Mouse (Mus musculus): ENCODE measurements around the gene Cbln3. TPM values are rescaled to one million over a fixed set of nuclear protein-coding genes. Genes with fewer than 3 reads are reported as not detected.

Cbln3 gene
- polyA plus RNA-seq, 1 experiment from 2014 or later = 0.20 TPM

DNA sequence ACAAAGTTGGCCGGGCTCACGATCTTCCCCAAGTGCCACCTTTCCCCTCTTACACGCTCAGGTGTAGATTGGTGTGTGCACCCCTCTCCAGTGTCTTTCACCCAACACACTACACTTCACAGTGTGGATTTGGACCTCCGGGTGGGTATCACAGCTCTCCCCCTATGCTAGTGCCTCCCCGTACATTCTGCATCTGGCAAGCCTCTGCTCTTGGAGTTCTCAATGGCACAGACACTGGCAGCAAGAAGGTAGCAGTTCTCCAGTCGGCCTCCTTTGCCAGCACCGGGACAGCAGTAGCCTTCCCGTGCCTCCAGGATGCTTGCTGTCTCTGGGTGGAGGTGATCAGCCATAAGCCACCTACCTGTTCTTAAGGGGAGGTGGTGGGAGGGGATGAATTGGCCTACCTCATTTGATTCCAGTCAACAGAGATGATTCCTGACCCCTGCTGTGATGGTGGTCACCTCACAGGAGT lies 10.9 kb downstream of the Cbln3 start:
- H3K4me1 ChIP-seq (ENCODE audit: control insufficient read depth, insufficient read depth, low read length) = no peaks in the 10 kb centered on the region
- H3K36me3 ChIP-seq (ENCODE audit: control insufficient read depth, insufficient read depth, low read length) = peaks cover 49% of the 10 kb centered on the region
- H3K4me3 ChIP-seq (replicated peaks; ENCODE audit: low read depth, low read length) = no peak overlapping the region
- DNase-seq = no peak
- H3K4me2 ChIP-seq (ENCODE audit: low read length) = no peak overlapping the region
- no peaks in the 10 kb centered on the region for H3K27me3 ChIP-seq (ENCODE audit: control insufficient read depth, insufficient read depth, low read length)
- no peak overlapping the region for H3K9ac ChIP-seq (replicated peaks; ENCODE audit: low read length)
- no peaks in the 10 kb centered on the region for H3K9me3 ChIP-seq (ENCODE audit: control insufficient read depth, low read length)
- H3K27ac ChIP-seq (replicated peaks; ENCODE audit: low read depth, low read length) = no peak overlapping the region; the same call in 1 of the 2 replicates
- ATAC-seq (ENCODE audit: low FRiP score, low TSS enrichment) = no peak
- 87% methylated on average over 8 of the region's 8 CpGs for WGBS

DNA sequence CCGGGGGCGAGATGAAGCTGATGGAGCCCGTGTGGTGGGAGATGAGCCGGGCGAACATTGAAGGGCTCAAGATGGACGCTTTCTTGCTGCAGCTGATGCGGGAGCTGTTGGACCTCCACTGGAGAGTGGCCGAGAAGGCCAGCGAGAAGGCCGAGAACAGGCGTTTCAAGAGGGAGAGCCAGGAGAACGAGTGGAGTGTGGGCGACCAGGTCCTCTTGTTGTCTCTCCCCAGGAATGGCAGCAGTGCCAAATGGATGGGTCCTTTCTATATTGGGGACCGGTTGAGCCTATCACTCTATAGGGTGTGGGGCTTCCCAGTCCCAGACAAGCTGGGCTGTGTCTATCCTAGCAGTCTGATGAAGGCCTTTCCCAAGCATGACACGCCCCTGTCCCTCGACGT lies 11.6 kb downstream of the Cbln3 start:
- Histone ChIP-seq H3K4me1 (ENCODE audit: control insufficient read depth, insufficient read depth, low read length) (no peaks in the 10 kb centered on the region), H3K4me2 (ENCODE audit: low read length) (no peak overlapping the region), H3K27me3 (ENCODE audit: control insufficient read depth, insufficient read depth, low read length) (no peaks in the 10 kb centered on the region), H3K36me3 (ENCODE audit: control insufficient read depth, insufficient read depth, low read length) (peaks cover 56% of the 10 kb centered on the region), H3K9ac (replicated peaks; ENCODE audit: low read length) (no peak overlapping the region), H3K9me3 (ENCODE audit: control insufficient read depth, low read length) (no peaks in the 10 kb centered on the region), H3K4me3 (replicated peaks; ENCODE audit: low read depth, low read length) (no peak overlapping the region), H3K27ac (replicated peaks; ENCODE audit: low read depth, low read length) (no peak overlapping the region)
- DNase-seq = no peak
- WGBS = 91% methylated on average over 17 of the region's 17 CpGs
- 0 out of 2 replicates have a peak, but pooled peaks have one; percentile 25 for ATAC-seq (ENCODE audit: low FRiP score, low TSS enrichment)

DNA sequence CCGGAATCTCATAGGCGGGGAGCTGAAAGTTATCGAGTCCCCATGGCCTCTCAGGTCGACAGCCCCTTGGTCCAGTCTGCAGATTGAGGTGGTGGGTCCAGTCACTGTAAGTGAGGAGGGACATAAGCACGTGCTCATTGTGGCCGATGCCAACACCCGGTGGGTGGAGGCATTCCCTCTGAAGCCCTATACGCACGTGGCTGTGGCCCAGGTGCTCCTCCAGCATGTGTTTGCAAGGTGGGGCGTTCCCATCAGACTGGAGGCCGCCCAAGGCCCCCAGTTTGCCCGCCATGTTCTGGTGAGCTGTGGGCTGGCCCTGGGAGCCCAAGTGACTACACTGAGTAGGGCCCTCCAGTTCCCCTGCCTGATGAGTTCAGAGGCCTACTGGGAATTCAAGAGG lies 12.2 kb downstream of the Cbln3 start:
- Histone ChIP-seq H3K4me3 (replicated peaks; ENCODE audit: low read depth, low read length) (no peak overlapping the region), H3K27me3 (ENCODE audit: control insufficient read depth, insufficient read depth, low read length) (no peaks in the 10 kb centered on the region), H3K27ac (replicated peaks; ENCODE audit: low read depth, low read length) (no peak overlapping the region), H3K9me3 (ENCODE audit: control insufficient read depth, low read length) (no peaks in the 10 kb centered on the region), H3K4me1 (ENCODE audit: control insufficient read depth, insufficient read depth, low read length) (no peaks in the 10 kb centered on the region), H3K4me2 (ENCODE audit: low read length) (no peak overlapping the region), H3K36me3 (ENCODE audit: control insufficient read depth, insufficient read depth, low read length) (peaks cover 57% of the 10 kb centered on the region), H3K9ac (replicated peaks; ENCODE audit: low read length) (no peak overlapping the region)
- ATAC-seq (ENCODE audit: low FRiP score, low TSS enrichment) (no peak), DNase-seq (no peak)
- WGBS = 89% methylated on average over 12 of the region's 12 CpGs

DNA sequence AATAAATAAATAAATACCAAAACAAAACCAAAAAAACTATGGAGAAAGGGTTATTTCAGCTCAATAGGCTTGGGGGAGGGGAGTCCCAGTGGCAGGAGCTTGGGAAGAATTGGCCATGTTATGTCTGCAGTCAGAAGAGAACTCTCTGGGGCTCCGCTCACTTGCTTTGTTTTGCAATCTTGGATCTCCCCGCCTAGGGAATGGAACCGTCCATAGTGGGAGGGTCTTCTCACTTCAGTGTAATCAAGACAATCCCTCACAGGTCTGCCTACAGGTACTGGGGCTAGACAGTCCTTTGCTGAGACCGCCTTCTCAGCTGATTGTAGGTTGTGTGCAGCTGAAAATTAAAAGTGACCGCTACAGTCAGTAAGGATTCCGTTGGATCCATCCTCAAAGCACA lies 14.7 kb downstream of the Cbln3 start:
- H3K4me1 ChIP-seq (ENCODE audit: control insufficient read depth, insufficient read depth, low read length) = no peaks in the 10 kb centered on the region
- H3K9ac ChIP-seq (replicated peaks; ENCODE audit: low read length) = no peak overlapping the region
- ATAC-seq (ENCODE audit: low FRiP score, low TSS enrichment) = no peak
- 97% methylated on average over 6 of the region's 6 CpGs for WGBS
- no peak overlapping the region for H3K27ac ChIP-seq (replicated peaks; ENCODE audit: low read depth, low read length)
- no peak for DNase-seq
- H3K9me3 ChIP-seq (ENCODE audit: control insufficient read depth, low read length) = no peaks in the 10 kb centered on the region
- peaks cover 81% of the 10 kb centered on the region for H3K36me3 ChIP-seq (ENCODE audit: control insufficient read depth, insufficient read depth, low read length)
- no peak overlapping the region for H3K4me2 ChIP-seq (ENCODE audit: low read length)
- H3K27me3 ChIP-seq (ENCODE audit: control insufficient read depth, insufficient read depth, low read length) = no peaks in the 10 kb centered on the region
- no peak overlapping the region for H3K4me3 ChIP-seq (replicated peaks; ENCODE audit: low read depth, low read length)

DNA sequence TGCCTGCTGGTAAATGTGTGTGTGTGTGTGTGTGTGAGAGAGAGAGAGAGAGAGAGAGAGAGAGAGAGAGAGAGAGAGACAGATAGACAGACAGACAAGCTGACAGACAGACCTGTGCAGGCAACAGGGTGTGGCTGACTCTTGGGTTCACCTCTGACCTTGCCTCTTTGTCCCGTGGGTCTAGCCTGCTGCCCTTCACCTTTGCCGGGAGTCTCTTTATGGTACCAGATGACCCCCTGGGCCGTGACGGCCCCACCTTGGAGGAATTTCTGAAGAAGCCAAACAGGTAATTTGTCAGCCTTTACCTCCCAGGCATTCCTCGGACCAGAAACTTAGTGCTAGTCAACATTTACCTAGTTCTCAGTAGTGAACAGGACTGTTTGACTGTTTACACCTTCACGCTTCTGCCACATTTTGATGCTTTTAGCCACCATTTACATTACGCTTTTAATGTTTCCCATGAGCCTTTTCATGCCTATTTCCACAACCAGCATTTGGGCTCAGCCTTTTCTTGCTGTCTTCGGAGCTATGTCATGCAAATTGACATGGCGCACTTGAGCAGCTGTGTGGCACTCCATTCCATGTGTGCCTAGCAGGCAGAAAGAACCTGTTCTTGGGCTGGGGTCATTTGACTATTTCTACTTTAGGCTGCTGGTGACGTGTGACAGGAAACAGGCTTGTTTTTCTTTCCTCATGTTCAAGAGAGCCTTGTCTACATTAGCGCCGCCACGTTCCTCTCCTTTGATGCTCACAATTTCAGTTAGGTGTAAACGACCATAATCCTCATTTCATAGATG lies 15.8 kb downstream of the Cbln3 start:
- Histone ChIP-seq H3K36me3 (ENCODE audit: control insufficient read depth, insufficient read depth, low read length) (peaks cover 89% of the 10 kb centered on the region), H3K27ac (replicated peaks; ENCODE audit: low read depth, low read length) (no peak overlapping the region), H3K4me2 (ENCODE audit: low read length) (no peak overlapping the region), H3K4me3 (replicated peaks; ENCODE audit: low read depth, low read length) (no peak overlapping the region), H3K27me3 (ENCODE audit: control insufficient read depth, insufficient read depth, low read length) (no peaks in the 10 kb centered on the region), H3K4me1 (ENCODE audit: control insufficient read depth, insufficient read depth, low read length) (no peaks in the 10 kb centered on the region), H3K9me3 (ENCODE audit: control insufficient read depth, low read length) (no peaks in the 10 kb centered on the region), H3K9ac (replicated peaks; ENCODE audit: low read length) (no peak overlapping the region)
- DNase-seq (no peak), ATAC-seq (ENCODE audit: low FRiP score, low TSS enrichment) (no peak)
- WGBS = 90% methylated on average over 14 of the region's 14 CpGs

DNA sequence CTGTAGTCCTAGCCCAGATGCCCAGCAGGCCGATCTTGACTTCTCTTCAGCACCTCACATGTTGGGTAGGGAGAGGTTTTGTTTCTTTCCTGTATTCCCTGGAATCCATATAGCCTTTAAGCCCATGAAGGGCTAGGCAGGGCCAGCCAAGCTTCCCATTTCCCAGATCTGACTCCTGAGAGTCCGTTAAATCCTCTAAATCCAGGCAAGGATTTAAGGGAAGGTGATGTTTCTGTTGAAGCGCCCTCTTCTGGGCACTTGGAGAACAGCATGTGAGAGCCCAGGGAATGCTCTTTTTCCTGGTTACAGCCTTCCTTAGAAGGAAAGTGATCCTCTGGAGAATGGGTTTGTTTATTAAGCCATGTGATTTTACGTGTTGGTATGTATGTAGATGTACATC lies 17.2 kb downstream of the Cbln3 start:
- no peak overlapping the region for H3K9ac ChIP-seq (replicated peaks; ENCODE audit: low read length)
- H3K4me1 ChIP-seq (ENCODE audit: control insufficient read depth, insufficient read depth, low read length) = no peaks in the 10 kb centered on the region
- H3K36me3 ChIP-seq (ENCODE audit: control insufficient read depth, insufficient read depth, low read length) = peaks cover 75% of the 10 kb centered on the region
- H3K9me3 ChIP-seq (ENCODE audit: control insufficient read depth, low read length) = no peaks in the 10 kb centered on the region
- ATAC-seq (ENCODE audit: low FRiP score, low TSS enrichment) (no peak), DNase-seq (peak; percentile 77)
- no peak overlapping the region for H3K4me3 ChIP-seq (replicated peaks; ENCODE audit: low read depth, low read length)
- no peak overlapping the region for H3K4me2 ChIP-seq (ENCODE audit: low read length)
- WGBS = 31% methylated on average over 4 of the region's 4 CpGs
- H3K27ac ChIP-seq (replicated peaks; ENCODE audit: low read depth, low read length) = no peak overlapping the region
- no peaks in the 10 kb centered on the region for H3K27me3 ChIP-seq (ENCODE audit: control insufficient read depth, insufficient read depth, low read length)

DNA sequence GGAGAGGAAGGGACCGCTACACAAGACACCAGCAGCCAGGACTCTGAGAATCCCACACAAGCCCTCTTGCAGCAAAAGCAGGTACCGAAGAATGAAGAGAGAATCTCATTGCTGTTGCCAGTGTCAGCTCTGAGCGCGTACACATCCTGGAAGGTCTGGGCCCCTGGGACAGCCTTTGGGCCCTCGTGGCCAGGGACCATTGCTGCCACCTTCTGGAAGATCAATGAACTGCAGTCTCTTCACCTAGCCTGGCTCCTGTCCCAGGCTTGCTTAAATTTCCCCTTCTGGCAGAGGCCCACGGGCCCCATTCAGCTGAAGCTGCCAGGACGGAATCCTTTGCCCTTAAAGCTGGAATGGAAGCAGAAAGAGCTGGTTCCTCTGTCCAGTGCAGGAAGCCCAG lies 20.4 kb downstream of the Cbln3 start:
- ATAC-seq (ENCODE audit: low FRiP score, low TSS enrichment) (peak; percentile 55; the same call in 1 of the 2 replicates), DNase-seq (peak; percentile 83)
- 0 out of 2 replicates have a peak, but pooled peaks cover 5% of the 10 kb centered on the region for H3K4me1 ChIP-seq (ENCODE audit: control insufficient read depth, insufficient read depth, low read length)
- H3K4me2 ChIP-seq (ENCODE audit: low read length) = no peak overlapping the region
- WGBS = 25% methylated on average over 7 of the region's 7 CpGs
- H3K36me3 ChIP-seq (ENCODE audit: control insufficient read depth, insufficient read depth, low read length) = peaks cover 45% of the 10 kb centered on the region
- no peak overlapping the region for H3K9ac ChIP-seq (replicated peaks; ENCODE audit: low read length)
- no peak overlapping the region for H3K27ac ChIP-seq (replicated peaks; ENCODE audit: low read depth, low read length)
- H3K27me3 ChIP-seq (ENCODE audit: control insufficient read depth, insufficient read depth, low read length) = no peaks in the 10 kb centered on the region
- no peak overlapping the region for H3K4me3 ChIP-seq (replicated peaks; ENCODE audit: low read depth, low read length)
- H3K9me3 ChIP-seq (ENCODE audit: control insufficient read depth, low read length) = no peaks in the 10 kb centered on the region

DNA sequence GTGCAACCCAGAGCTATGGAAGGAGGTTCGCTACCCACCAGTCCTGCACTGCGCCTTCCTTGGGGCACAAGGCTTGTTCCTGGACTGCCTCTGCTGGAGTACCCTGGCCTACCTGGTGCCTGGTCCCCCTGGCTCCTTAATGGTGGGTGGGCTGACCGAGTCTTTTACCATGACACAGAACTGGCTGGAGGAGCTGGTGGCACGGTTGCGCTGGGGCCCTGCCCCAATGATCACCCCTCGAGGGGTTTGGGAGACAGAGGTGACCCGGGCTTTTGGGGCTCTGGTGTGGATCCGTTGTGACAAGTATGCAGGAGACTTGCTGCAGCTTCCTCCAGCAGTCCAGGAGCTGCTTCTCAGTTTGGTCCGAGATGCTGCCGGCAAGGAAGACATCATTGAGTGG lies 21.2 kb downstream of the Cbln3 start:
- H3K36me3 ChIP-seq (ENCODE audit: control insufficient read depth, insufficient read depth, low read length) = peaks cover 37% of the 10 kb centered on the region
- H3K9ac ChIP-seq (replicated peaks; ENCODE audit: low read length) = no peak overlapping the region
- DNase-seq = no peak
- no peak for ATAC-seq (ENCODE audit: low FRiP score, low TSS enrichment)
- H3K9me3 ChIP-seq (ENCODE audit: control insufficient read depth, low read length) = no peaks in the 10 kb centered on the region
- H3K4me3 ChIP-seq (replicated peaks; ENCODE audit: low read depth, low read length) = no peak overlapping the region
- no peaks in the 10 kb centered on the region for H3K27me3 ChIP-seq (ENCODE audit: control insufficient read depth, insufficient read depth, low read length)
- no peak overlapping the region for H3K4me2 ChIP-seq (ENCODE audit: low read length)
- WGBS = 95% methylated on average over 10 of the region's 10 CpGs
- H3K4me1 ChIP-seq (ENCODE audit: control insufficient read depth, insufficient read depth, low read length) = peaks cover 7% of the 10 kb centered on the region; the same call in 1 of the 2 replicates
- no peak overlapping the region for H3K27ac ChIP-seq (replicated peaks; ENCODE audit: low read depth, low read length)

DNA sequence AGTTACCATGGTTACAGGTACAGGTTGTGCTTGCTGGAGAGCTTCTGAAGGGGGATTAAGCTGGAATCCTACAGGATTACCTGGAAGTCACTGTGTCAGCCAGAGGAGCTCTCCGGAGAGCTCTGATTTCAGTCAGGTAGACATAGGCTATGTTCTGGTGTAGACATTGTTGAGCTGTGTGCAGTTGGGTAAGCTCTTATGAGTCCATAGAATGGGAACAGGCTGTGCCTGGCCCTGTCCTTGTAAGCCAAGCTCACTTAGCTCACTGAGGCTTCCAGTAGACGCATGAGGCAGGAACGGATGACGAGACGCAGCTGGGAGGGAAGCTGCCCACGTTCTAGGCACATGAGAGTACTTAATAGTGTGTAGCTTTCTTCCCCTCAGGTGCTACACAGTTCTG lies 22.0 kb downstream of the Cbln3 start:
- no peak for DNase-seq
- peaks cover 15% of the 10 kb centered on the region; the same call in 1 of the 2 replicates for H3K4me1 ChIP-seq (ENCODE audit: control insufficient read depth, insufficient read depth, low read length)
- H3K4me2 ChIP-seq (ENCODE audit: low read length) = no peak overlapping the region
- H3K27me3 ChIP-seq (ENCODE audit: control insufficient read depth, insufficient read depth, low read length) = no peaks in the 10 kb centered on the region
- ATAC-seq (ENCODE audit: low FRiP score, low TSS enrichment) = no peak
- H3K9me3 ChIP-seq (ENCODE audit: control insufficient read depth, low read length) = no peaks in the 10 kb centered on the region
- 66% methylated on average over 6 of the region's 6 CpGs for WGBS
- peaks cover 32% of the 10 kb centered on the region for H3K36me3 ChIP-seq (ENCODE audit: control insufficient read depth, insufficient read depth, low read length)
- no peak overlapping the region for H3K9ac ChIP-seq (replicated peaks; ENCODE audit: low read length)
- no peak overlapping the region for H3K4me3 ChIP-seq (replicated peaks; ENCODE audit: low read depth, low read length)
- no peak overlapping the region for H3K27ac ChIP-seq (replicated peaks; ENCODE audit: low read depth, low read length)

Measured in midbrain, embryonic 14.5 days (tissue).